Mouse (Mus musculus): ENCODE results near the gene Pigc.

Pigc gene

GRCm38 (mm10) chr1:161968589-161969407, at the start of gene Pigc:
TSS of gene Pigc (plus strand) at chr1:161969186.
- DNase-seq = peak; percentile 94

DNA sequence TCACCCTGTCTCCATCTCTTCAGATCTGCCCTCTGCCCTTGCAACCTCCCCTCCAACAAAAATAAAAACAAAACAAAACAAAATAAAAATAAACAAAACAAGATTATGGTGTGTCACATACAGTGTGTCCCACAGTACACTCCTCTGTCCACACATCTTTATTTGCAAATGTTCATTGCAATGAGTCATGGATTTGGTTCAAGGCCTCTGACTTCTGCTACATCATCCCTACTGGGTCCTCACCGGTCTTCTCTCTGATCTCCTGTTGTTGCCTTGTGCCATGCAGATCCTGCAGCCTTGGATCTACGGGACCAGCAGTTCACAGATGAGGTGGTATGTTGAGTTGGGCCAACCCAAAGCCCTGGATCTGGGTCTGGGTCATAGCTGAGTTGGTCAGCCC, 49.4 kb upstream of the Pigc start:
- no peak for DNase-seq

GRCm38 (mm10) chr1:161920475-161921454, 48.2 kb upstream of the Pigc start:
- DNase-seq = no peak

DNA sequence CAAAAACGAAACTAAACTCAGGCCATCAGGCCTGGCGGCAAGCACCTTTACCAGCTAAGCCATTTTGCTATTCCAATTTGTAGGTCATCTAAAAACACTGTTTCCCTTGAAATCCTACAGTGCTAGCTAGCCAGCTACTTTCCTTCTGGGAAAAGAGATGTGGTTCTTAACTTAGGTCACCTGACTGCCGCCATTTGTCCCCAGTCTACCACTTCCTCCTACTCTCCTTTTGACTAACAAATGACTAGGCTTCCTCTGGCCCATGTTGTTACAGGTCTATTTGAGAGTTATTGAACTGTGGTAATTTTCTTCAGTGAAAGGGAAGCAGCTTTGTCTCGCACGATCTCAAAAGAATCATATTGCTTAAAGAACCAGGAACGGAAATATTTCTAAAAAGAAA, 47.1 kb upstream of the Pigc start:
- no peak for DNase-seq

DNA sequence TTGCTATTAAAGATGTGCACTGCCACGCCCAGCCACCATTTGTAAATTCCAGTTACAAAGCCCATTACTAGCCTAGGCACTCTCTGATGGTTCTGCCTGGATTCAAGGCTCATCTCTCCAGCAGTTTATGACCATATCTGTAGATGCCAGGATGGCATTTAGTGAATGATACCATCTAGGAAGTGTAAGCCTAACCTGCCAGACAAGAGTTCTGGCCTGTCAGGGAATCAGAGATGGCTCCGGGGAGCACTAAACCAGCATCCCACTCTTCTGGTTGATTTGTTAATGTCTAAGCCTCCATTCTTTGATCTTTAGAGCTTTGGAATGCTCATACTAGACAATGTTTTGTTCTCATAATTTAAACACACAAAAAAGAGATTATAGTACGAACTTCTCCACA, 44.7 kb upstream of the Pigc start:
- DNase-seq = no peak

DNA sequence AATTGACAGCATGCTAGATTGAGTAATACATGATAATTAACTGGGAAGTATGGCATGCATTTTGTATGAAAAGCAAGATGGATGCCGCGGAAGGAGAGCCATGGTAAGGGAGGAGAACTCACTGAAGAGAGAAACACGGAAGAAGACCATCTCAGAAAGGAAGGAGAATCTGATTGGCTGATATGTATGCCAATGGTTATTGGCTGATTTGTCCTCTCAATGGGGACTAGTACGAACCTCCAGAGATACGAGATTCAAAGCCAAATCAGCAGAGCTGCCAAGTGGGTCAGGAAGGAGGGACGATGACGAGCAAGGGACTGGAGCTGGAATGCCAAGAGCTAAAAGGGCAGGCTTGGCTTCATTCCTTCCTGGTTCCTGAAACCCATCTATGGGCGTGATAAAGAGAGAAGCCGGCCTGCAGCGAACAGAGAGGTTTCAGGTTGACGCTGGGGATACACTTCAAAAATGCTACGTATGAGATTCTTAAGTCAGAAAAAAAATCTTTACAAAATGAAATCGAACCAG, 43.6 kb upstream of the Pigc start:
- no peak for DNase-seq

- DNase-seq = no peak
Observed at GRCm38 (mm10) chr1:161927976-161928375, 41.0 kb upstream of the Pigc start.

GRCm38 (mm10) chr1:161931313-161931712, 37.7 kb upstream of the Pigc start:
- no peak for DNase-seq

GRCm38 (mm10) chr1:161931817-161932216, 37.2 kb upstream of the Pigc start:
- DNase-seq = no peak

- DNase-seq = no peak
Observed at GRCm38 (mm10) chr1:161932286-161932685, 36.7 kb upstream of the Pigc start.

- no peak for DNase-seq
Observed at GRCm38 (mm10) chr1:161942082-161942481, 26.9 kb upstream of the Pigc start.

GRCm38 (mm10) chr1:161951009-161951779, 17.8 kb upstream of the Pigc start:
- DNase-seq = no peak

- no peak for DNase-seq
Observed at GRCm38 (mm10) chr1:161952599-161952998, 16.4 kb upstream of the Pigc start.

DNA sequence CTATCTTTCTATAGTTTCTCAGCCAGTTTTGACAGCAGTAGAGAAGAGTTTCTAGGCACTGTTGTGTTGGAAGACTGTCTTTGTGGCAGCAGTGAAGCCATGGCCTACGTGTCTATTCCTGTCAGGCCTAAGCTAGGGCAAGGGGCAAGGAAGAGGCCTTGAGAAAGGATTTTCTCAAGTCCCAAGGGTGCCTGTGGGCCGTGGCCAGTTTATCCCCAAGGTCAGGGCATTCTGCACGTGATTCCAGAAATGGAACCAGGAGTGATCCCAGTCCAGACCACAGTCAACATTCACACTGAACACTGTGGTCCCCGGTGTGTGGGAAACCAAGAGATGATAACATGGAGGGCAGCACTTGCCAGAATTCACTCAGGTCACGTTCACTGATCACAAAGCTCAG, 13.1 kb upstream of the Pigc start:
- DNase-seq = no peak

DNA sequence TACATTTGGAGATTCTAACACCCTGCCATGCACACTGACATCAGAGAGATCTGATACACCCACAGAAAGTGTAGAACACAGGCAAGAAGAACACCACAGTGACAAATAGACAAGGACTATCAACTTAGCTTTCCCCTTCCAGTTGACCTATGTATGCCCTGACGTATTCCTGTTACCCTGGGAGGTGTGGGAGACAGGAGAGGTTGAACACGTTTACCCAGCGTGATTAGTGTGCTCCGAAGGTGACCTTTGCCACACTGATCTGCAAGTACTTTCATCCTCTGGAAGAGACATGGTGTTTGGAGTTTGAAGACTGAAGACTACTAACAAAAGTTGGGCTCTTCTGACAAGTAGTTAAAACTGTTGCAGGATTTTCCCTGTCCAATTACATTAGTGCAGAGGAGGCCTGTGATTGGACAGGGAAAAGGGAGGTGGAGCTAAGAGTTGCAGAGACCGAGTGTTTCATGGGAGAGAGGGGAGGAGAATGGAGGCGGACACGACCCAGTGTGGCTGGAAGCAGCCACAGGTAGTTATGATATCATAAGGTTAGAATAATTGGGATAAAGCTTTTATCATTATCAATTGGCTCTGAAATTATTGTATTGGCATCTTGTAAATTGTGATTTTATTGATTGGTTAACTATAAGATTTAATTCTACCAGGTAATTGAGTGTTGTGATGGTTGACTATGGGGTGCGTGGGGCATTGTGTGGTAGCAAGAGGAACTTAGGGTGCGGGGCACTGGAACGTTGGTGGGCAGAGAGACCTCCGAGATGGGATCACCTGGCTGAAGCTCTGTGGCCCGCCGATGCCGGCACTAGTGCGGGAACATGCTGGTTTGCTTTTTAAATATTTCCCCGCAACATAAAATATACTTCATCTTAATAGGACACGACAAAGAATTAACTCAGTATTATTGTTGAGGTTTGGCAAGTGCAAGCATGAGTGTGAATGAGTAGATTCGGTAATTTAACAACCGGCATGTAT, 10.7 kb upstream of the Pigc start:
- DNase-seq = no peak

DNA sequence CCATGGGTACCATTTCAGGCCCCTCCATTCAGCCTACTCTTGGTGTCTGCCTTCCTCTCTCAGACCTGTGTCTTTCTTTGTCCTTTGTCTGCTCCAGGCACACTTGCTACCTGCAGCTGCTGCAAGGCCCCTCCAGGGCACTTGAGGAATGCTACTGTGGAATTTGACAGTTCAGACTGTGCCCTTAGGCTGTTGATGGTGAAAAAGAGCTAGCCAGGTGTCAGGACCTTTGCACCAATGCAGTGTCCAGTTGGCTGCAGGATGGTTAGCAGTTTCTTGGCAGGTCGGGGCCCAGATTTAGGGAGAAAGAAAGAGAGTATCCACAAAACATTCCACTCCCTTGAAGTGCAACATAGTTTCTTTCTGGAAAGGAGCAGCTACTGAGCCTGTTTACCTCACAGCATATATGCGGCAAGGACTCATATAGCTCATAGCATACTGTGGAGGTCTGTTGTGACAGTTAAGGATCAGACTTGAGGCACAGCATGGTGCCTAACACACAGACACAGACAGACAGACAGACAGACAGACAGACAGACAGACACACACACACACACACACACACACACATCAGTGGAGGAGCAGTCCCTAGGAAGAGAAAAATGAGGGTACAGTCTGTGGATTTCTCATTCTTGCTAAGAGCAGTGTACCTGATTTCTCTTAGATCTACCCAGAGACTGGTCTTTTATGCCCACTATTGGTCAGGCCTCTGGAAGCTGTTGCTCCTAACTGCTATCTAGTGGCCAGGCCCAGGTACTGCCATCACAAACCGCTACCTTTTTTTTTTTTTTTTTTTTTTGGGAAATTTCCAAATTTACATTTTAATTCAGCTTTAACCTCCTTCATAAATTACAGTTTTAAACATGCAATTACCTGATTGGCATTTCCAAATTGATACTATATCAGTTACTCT, 6.3 kb upstream of the Pigc start:
- no peak for DNase-seq

GRCm38 (mm10) chr1:161967936-161968335, 1.1 kb upstream of the Pigc start:
- DNase-seq = no peak

- no peak for DNase-seq
Observed at GRCm38 (mm10) chr1:161970874-161971273, 1.9 kb downstream of the Pigc start.

GRCm38 (mm10) chr1:161972233-161972632, 3.2 kb downstream of the Pigc start:
- no peak for DNase-seq
